Mouse (Mus musculus) liver, adult 2 months (tissue): ENCODE measurements around the gene Adamts14.

Experiments used
- CTCF ChIP-seq: fragments of 200-500 bp; IDR thresholded peaks from 2 replicates; pipeline ENCODE4 v1.5.1; 2011; ENCODE audit warnings: low read depth, low read length, control low read depth
- POLR2A ChIP-seq: fragments of 200-500 bp; IDR thresholded peaks from 2 replicates; pipeline ENCODE4 v1.6.1; 2011; ENCODE audit warnings: low read length, control low read depth; ENCODE audit not compliant: insufficient read depth; ENCODE audit errors: extremely low read depth

DNA sequence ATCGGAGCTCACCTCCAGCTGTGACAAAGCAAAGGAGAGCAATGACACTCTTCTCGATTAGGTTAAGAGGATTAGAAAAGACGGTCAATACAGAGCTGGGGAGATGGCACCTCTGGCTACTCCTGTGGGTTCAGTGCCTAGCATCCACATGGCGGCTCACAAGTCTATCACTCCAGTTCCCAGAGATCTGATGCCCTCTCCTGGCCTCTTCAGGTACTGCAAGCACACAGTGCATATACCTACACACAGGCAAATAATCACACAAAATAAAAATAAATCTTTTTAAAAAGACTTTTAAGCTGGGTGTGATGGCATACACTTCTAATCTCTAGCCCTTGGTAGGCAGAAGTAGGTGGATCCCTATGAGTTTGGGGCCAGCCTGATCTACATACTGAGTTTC, 53.9 kb downstream of the Adamts14 start:
- TF ChIP-seq CTCF (no peak), POLR2A (no peak)
